Mouse (Mus musculus) kidney, adult 2 months (tissue): ENCODE measurements around the gene Agtpbp1.

Source experiments
- CTCF ChIP-seq: fragments of 200-500 bp; conservative IDR thresholded peaks from 2 replicates; pipeline ENCODE4 v1.5.1; 2011; ENCODE audit warnings: low read depth, mild to moderate bottlenecking, control low read depth, low read length, moderate library complexity, mixed read lengths; ENCODE audit not compliant: insufficient read depth, insufficient read length
- POLR2A ChIP-seq: fragments of 200-500 bp; IDR thresholded peaks from one replicate; pipeline ENCODE4 v1.6.1; 2011; ENCODE audit warnings: low read depth, low read length, control low read depth

GRCm38 (mm10) chr13:59499831-59500230, 85.2 kb downstream of the Agtpbp1 start:
- no peak for TF ChIP-seq POLR2A
- no peak for TF ChIP-seq CTCF
